Mouse (Mus musculus) neural tube, embryonic 12.5 days (tissue): ENCODE results near the gene Ifitm10. TPM values are rescaled to one million over a fixed set of nuclear protein-coding genes. Genes with fewer than 3 reads are reported as not detected.

Source experiments
- ATAC-seq: fragments of 200-750 bp; cut with Nextera tagmentation; 2 replicates; pipeline ENCODE4 v1.8.0; 2017; ENCODE audit warnings: low read depth, mild to moderate bottlenecking, moderate TSS enrichment, moderate library complexity; ENCODE audit not compliant: low FRiP score
- H3K27ac ChIP-seq: fragments of 300-500 bp; sonication (generic); 2 replicates; pipeline ENCODE4 v1.5.1; 2016
- H3K27me3 ChIP-seq: fragments of 300-500 bp; sonication (generic); replicated peaks from 2 replicates; pipeline ENCODE4 v1.6.1; 2016; ENCODE audit warnings: mild to moderate bottlenecking
- H3K36me3 ChIP-seq: fragments of 300-500 bp; sonication (generic); 2 replicates; pipeline ENCODE4 v1.6.1; 2016; ENCODE audit warnings: mild to moderate bottlenecking
- H3K4me1 ChIP-seq: fragments of 300-500 bp; sonication (generic); 2 replicates; pipeline ENCODE4 v1.6.1; 2016
- H3K4me2 ChIP-seq: fragments of 300-500 bp; sonication (generic); replicated peaks from 2 replicates; pipeline ENCODE4 v1.6.1; 2016; ENCODE audit warnings: mild to moderate bottlenecking
- H3K4me3 ChIP-seq: fragments of 300-500 bp; sonication (generic); 2 replicates; pipeline ENCODE4 v1.5.1; 2016
- H3K9ac ChIP-seq: fragments of 300-500 bp; sonication (generic); 2 replicates; pipeline ENCODE4 v1.6.1; 2016; ENCODE audit warnings: mild to moderate bottlenecking
- H3K9me3 ChIP-seq: fragments of 300-500 bp; sonication (generic); 2 replicates; pipeline ENCODE4 v1.6.1; 2016; ENCODE audit warnings: mild to moderate bottlenecking
- WGBS: fragments of 180-500 bp; shearing (Covaris S2); methylation state at CpG from one replicate; pipeline ENCODE4 v1.1.7; 2016; 5-methylcytosine and 5-hydroxymethylcytosine counted together
- polyA plus RNA-seq: library from polyadenylated mRNA; unstranded; fragments of >200 nt; fragmentation: Nextera tagmentation; extraction: Ambion mirVana; gene quantifications from 2 replicates; pipeline ENCODE4 v1.2.1, GENCODE M21; 2016

The Ifitm10 gene
- polyA plus RNA-seq, 1 experiment from 2014 or later = 0.47 TPM

DNA sequence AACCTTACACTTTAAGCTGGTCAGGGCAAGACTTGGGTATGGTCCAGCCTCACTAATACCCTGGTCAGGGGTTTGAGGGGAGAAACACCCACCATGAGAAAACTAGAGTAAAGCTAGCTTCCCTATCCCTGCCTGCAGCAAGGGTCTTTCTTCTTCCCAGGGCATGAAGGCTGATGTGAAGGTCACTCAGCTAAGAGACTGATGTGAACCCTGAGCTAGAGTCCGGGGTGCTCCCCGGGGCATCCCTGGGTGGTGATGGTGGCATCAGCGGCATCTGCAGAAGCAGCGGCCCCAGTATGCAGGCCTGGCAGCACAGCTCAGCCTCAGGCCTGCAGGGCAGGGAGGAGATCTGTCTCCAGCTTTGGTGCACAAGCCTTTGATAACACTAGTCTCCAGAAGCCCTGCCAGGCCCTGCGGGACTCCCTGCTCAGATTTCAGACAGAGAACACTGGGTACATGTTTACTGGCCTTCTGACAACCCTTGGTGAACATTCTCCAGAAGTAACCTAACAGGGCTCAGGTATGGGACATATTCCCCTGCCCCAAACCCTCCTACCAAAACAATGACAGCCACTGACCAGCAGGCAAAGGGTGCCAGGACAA is 961 bp upstream of the Ifitm10 start:
- WGBS = 92% methylated on average over 5 of the region's 5 CpGs
- H3K27me3 ChIP-seq = peaks cover 41% of the 10 kb centered on the region
- no peak for ATAC-seq
- peaks cover 45% of the 10 kb centered on the region for H3K36me3 ChIP-seq
- 0 out of 2 replicates have a peak, but pooled peaks cover 10% of the 10 kb centered on the region for H3K4me1 ChIP-seq
- no peak overlapping the region for H3K4me3 ChIP-seq
- H3K27ac ChIP-seq = no peak overlapping the region
- no peak overlapping the region for H3K9ac ChIP-seq
- no peaks in the 10 kb centered on the region for H3K9me3 ChIP-seq
- H3K4me2 ChIP-seq = no peak overlapping the region

DNA sequence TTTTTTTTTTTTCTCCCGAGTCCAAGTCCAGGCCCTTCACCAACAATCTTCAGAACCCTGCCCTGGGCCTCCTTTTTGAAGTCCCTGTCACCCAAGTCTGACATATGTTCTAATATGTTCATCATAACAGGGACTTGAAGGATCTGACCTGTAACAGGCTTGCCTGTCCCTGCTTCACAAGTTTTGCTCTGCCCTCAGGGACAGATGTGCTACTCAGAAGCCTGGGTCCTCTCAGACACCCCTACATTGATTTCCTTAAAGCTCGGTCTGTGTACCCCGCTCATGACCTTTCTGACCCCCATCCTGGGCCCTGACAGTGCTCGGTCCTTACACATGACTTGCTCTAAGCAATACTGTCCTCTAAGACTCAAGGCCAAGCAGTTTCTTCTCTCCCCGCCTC is 514 bp downstream of the Ifitm10 start:
- 77% methylated on average over 5 of the region's 5 CpGs for WGBS
- Histone ChIP-seq H3K4me1 (0 out of 2 replicates have a peak, but pooled peaks cover 10% of the 10 kb centered on the region), H3K9ac (no peak overlapping the region), H3K27me3 (peaks cover 43% of the 10 kb centered on the region), H3K9me3 (no peaks in the 10 kb centered on the region), H3K4me2 (no peak overlapping the region), H3K36me3 (peaks cover 34% of the 10 kb centered on the region), H3K27ac (no peak overlapping the region), H3K4me3 (no peak overlapping the region)
- ATAC-seq = no peak

DNA sequence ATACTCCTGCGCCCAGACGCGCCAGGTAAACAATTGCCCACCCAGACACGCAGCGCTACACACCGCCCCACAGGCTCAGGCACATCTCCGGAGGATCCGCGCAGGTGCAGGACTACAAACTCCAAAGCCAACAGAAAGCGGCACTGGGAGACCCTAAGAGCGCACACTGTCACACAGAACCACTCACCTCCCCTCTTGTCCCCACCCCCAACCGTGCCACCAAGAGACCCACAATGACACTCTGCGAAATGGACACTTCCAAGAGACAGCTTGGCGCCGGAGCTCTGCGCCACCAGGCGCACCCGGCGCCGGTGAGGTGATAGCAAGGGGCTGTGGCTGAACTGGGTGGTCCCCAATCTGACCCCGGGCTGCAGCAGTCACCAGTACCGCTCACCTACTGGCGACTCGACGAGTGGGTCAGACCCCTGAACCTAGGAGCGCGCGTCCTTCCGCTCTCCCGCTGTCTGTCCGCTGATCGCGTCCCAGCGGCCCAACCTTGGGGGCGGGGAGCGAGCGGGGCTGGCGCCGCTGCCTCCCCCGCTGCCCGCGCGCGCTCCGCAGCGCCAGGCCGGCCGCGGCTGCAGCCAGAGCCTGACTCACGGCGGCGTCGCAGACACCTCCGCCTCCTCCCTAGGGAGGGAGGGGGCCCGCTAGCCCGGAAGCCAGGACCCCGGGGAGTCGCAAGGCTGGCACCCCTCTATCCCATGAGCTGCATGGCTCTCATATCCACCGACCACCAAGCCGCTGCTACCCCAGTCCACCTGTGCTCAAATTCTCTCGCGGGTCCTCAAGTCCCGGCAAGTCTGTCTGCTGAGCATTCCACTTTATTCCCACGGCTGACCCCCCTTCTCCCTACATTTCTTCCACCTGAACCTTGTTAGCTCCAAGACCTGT is 1.5 kb downstream of the Ifitm10 start:
- H3K9me3 ChIP-seq = no peaks in the 10 kb centered on the region
- no peak overlapping the region for H3K27ac ChIP-seq
- peaks cover 23% of the 10 kb centered on the region for H3K36me3 ChIP-seq
- 0 out of 2 replicates have a peak overlapping the region, but pooled peaks have one; percentile 17 for H3K9ac ChIP-seq
- peaks cover 43% of the 10 kb centered on the region for H3K27me3 ChIP-seq
- no peak for ATAC-seq
- WGBS = 2% methylated on average over 62 of the region's 64 CpGs
- peak overlapping the region; percentile 30 for H3K4me3 ChIP-seq
- peak overlapping the region; percentile 61 for H3K4me2 ChIP-seq
- H3K4me1 ChIP-seq = 0 out of 2 replicates have a peak, but pooled peaks cover 10% of the 10 kb centered on the region

- 0 out of 2 replicates have a peak, but pooled peaks cover 10% of the 10 kb centered on the region for H3K4me1 ChIP-seq
- 29% methylated on average over 11 of the region's 11 CpGs for WGBS
- peaks cover 43% of the 10 kb centered on the region for H3K27me3 ChIP-seq
- no peak overlapping the region for H3K27ac ChIP-seq
- ATAC-seq = no peak
- H3K4me2 ChIP-seq = peak overlapping the region; percentile 61
- H3K9me3 ChIP-seq = no peaks in the 10 kb centered on the region
- no peak overlapping the region for H3K9ac ChIP-seq
- H3K36me3 ChIP-seq = peaks cover 17% of the 10 kb centered on the region
- no peak overlapping the region for H3K4me3 ChIP-seq
Observed at GRCm38 (mm10) chr7:142371398-142371767, 2.2 kb downstream of the Ifitm10 start.

GRCm38 (mm10) chr7:142370937-142371336 is 2.6 kb downstream of the Ifitm10 start:
- H3K4me3 ChIP-seq = no peak overlapping the region
- no peaks in the 10 kb centered on the region for H3K9me3 ChIP-seq
- H3K27me3 ChIP-seq = peaks cover 43% of the 10 kb centered on the region
- H3K4me2 ChIP-seq = no peak overlapping the region
- no peak for ATAC-seq
- H3K9ac ChIP-seq = no peak overlapping the region
- WGBS = 84% methylated on average over 18 of the region's 18 CpGs
- H3K36me3 ChIP-seq = peaks cover 13% of the 10 kb centered on the region
- H3K27ac ChIP-seq = no peak overlapping the region
- 0 out of 2 replicates have a peak, but pooled peaks cover 10% of the 10 kb centered on the region for H3K4me1 ChIP-seq

DNA sequence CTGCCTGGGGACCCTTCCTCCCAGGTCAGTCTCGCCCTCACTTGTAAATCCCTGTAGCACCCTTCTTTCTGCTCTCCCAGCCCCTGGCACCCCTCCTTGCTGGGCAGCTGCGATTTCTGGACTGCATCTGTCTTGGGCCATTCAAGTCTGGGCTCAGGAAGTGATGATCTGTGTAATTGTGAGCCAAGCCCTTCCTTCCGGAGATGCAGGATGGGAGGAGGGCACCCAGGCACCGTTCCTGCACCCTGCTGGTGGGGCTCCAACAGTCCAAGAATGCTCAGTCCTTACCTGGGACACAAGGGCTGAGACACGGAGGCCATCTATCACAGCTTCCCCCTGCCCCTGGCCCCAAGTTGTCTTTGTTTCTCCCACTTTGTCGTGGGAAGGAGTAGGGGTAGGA is 3.7 kb downstream of the Ifitm10 start:
- Histone ChIP-seq H3K4me1 (0 out of 2 replicates have a peak, but pooled peaks cover 10% of the 10 kb centered on the region), H3K9me3 (no peaks in the 10 kb centered on the region), H3K4me3 (no peak overlapping the region), H3K9ac (no peak overlapping the region), H3K27me3 (peaks cover 43% of the 10 kb centered on the region), H3K36me3 (peaks cover 5% of the 10 kb centered on the region; the same call in 1 of the 2 replicates), H3K27ac (no peak overlapping the region), H3K4me2 (no peak overlapping the region)
- WGBS = 70% methylated on average over 6 of the region's 6 CpGs
- no peak for ATAC-seq

GRCm38 (mm10) chr7:142368856-142369255 is 4.7 kb downstream of the Ifitm10 start:
- WGBS = 85% methylated on average over 2 of the region's 2 CpGs
- Histone ChIP-seq H3K36me3 (no peaks in the 10 kb centered on the region), H3K9me3 (no peaks in the 10 kb centered on the region), H3K4me2 (no peak overlapping the region), H3K4me1 (0 out of 2 replicates have a peak, but pooled peaks cover 10% of the 10 kb centered on the region), H3K4me3 (no peak overlapping the region), H3K27ac (no peak overlapping the region), H3K9ac (no peak overlapping the region), H3K27me3 (peaks cover 43% of the 10 kb centered on the region)
- no peak for ATAC-seq

DNA sequence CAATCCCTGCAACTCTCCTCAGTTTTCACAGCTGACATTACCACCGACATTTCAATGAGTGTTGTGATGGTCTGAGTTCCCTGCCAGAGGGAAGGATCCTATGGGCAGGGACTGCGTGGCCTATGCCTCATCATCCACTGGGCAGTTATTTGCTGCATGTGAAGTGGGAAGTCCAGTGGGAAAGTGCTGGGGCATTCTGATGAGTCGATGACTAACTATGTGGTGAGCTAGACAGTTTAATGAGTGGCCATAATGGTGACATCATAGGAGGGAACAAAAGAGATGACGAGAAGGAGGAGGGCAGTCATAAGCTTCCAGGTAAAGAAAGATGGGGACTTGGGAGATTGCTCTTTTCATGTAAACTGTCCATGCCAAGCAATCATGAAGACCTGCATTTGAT is 10.4 kb downstream of the Ifitm10 start:
- Histone ChIP-seq H3K36me3 (no peaks in the 10 kb centered on the region), H3K27ac (no peak overlapping the region), H3K4me1 (no peaks in the 10 kb centered on the region), H3K9ac (no peak overlapping the region), H3K27me3 (no peaks in the 10 kb centered on the region), H3K4me3 (no peak overlapping the region), H3K9me3 (no peaks in the 10 kb centered on the region), H3K4me2 (no peak overlapping the region)
- 79% methylated on average over 4 of the region's 4 CpGs for WGBS
- ATAC-seq = no peak

- Histone ChIP-seq H3K4me2 (no peak overlapping the region), H3K27ac (no peak overlapping the region), H3K9ac (no peak overlapping the region), H3K27me3 (no peaks in the 10 kb centered on the region), H3K36me3 (no peaks in the 10 kb centered on the region), H3K4me1 (no peaks in the 10 kb centered on the region), H3K9me3 (no peaks in the 10 kb centered on the region), H3K4me3 (no peak overlapping the region)
- ATAC-seq = no peak
Observed at GRCm38 (mm10) chr7:142360743-142361142, 12.8 kb downstream of the Ifitm10 start.

DNA sequence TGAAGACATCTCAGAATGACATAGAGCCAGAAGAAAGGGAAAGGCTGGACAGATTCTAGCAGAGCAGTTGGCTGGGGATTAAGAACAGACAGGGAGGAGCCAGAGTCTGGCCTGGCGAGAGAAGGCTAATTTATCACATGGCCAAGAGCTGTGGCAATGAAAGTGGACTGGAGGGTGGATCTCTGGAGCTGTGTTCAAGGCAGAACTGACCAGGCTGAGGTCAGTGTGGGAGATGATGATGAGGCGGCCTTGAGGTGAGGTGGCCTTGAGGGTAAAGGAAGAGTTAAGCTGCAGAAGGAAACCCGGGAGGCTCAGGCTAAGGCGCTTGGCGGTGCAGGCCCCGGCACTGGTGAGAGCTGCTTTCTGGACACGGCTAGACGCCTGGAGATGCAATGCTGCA is 14.4 kb downstream of the Ifitm10 start:
- Histone ChIP-seq H3K4me2 (no peak overlapping the region), H3K27ac (no peak overlapping the region), H3K9me3 (no peaks in the 10 kb centered on the region), H3K4me1 (no peaks in the 10 kb centered on the region), H3K27me3 (no peaks in the 10 kb centered on the region), H3K4me3 (no peak overlapping the region), H3K9ac (no peak overlapping the region), H3K36me3 (no peaks in the 10 kb centered on the region)
- ATAC-seq = no peak
- WGBS = 80% methylated on average over 8 of the region's 8 CpGs

GRCm38 (mm10) chr7:142357566-142357965 is 16.0 kb downstream of the Ifitm10 start:
- no peaks in the 10 kb centered on the region for H3K9me3 ChIP-seq
- WGBS = 84% methylated on average over 3 of the region's 3 CpGs
- no peak overlapping the region for H3K4me2 ChIP-seq
- no peaks in the 10 kb centered on the region for H3K4me1 ChIP-seq
- ATAC-seq = no peak
- no peak overlapping the region for H3K9ac ChIP-seq
- H3K27ac ChIP-seq = no peak overlapping the region
- H3K36me3 ChIP-seq = no peaks in the 10 kb centered on the region
- no peaks in the 10 kb centered on the region for H3K27me3 ChIP-seq
- no peak overlapping the region for H3K4me3 ChIP-seq

- Histone ChIP-seq H3K36me3 (no peaks in the 10 kb centered on the region), H3K9me3 (no peaks in the 10 kb centered on the region), H3K4me3 (no peak overlapping the region), H3K27ac (no peak overlapping the region), H3K4me2 (no peak overlapping the region), H3K9ac (no peak overlapping the region), H3K4me1 (no peaks in the 10 kb centered on the region), H3K27me3 (no peaks in the 10 kb centered on the region)
- 81% methylated on average over 8 of the region's 8 CpGs for WGBS
- no peak for ATAC-seq
Observed at GRCm38 (mm10) chr7:142354661-142355233, 18.8 kb downstream of the Ifitm10 start.
